Mouse (Mus musculus): ENCODE results near the gene Gm572.

- TF ChIP-seq CTCF (conservative IDR thresholded peaks at IDR 0.05; ENCODE audit: insufficient read depth, insufficient read length, low read depth, low read length) (no peak), POLR2A (IDR thresholded peaks at IDR 0.05; ENCODE audit: low read depth, low read length) (no peak)
Observed at GRCm38 (mm10) chr4:148625756-148626622, 17.1 kb upstream of the Gm572 start.
